ENCODE assay signal across 28 mouse cellular contexts in the genomic region with DNA sequence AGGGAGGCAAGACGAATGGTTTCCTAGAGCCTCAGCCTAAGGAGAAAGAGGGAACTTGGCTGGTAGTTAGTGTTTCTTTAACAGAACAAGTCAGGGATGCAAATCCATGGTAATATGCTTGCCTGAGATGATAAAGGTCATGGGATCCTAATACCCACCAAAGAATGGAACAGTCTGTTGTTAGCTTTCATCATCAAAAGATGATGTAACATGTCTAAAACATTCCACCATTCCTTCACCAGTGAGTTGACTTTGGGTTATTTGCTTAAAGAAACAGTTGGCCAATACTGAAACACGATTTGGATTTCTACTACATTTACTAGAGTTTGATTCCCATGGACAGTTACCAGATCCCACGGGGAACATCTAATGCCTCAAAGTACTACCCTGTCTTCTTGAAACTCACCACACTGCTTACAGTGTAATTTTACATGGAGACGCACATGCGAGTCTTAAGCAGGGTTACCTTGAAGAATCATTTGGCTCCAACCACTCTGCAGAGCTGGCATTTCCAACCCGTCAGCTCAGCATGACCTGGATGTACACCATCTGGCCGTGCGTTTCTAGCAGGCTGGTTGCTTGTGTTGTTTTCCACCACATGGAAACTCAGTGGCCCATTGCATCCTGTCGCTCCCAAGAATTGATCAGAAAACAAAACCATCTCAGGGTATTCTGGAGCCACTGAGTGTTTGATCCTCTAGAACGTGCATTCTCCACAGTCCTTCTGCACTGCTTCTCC. TPM values are rescaled to one million over a fixed set of nuclear protein-coding genes. Genes with fewer than 3 reads are reported as not detected.
DNase-seq lines count a peak whose midpoint lies in the region; ATAC-seq and TF ChIP-seq lines count a peak whose summit lies in the region.
"Had no signal": no experiment of that assay in that cellular context is flagged by ENCODE, and none has a peak within 500 bp of the region (broad histone marks: within the 10 kb centered on the region; RNA-seq: fewer than 3 reads in every experiment).

No protein-coding gene starts in this region.

- no peak overlapping the region for H3K9ac ChIP-seq in hindbrain, postnatal 0 days (replicated peaks; ENCODE audit: low read length)
- H3K9ac ChIP-seq: embryonic facial prominence, embryonic 12.5 days; forebrain, embryonic 13.5 days; lung, embryonic 14.5 days; neural tube, embryonic 12.5 days had no signal

- H3K27me3 ChIP-seq in hindbrain, postnatal 0 days (ENCODE audit: insufficient read depth, low read length) = no peaks in the 10 kb centered on the region
- H3K27me3 ChIP-seq in hindbrain, embryonic 10.5 days (ENCODE audit: insufficient read depth, poor library complexity, severe bottlenecking) = no peaks in the 10 kb centered on the region
- H3K27me3 ChIP-seq: embryonic facial prominence, embryonic 12.5 days; forebrain, embryonic 13.5 days; neural tube, embryonic 12.5 days; Patski had no signal

- no peak overlapping the region for H3K27ac ChIP-seq in hindbrain, postnatal 0 days
- H3K27ac ChIP-seq in hindbrain, embryonic 10.5 days = no peak overlapping the region
- H3K27ac ChIP-seq: embryonic facial prominence, embryonic 12.5 days; forebrain, embryonic 13.5 days; heart, embryonic 10.5 days; layer of hippocampus, adult 2 months; macrophage; midbrain, embryonic 10.5 days; neural tube, embryonic 12.5 days had no signal

- H3K36me3 ChIP-seq in hindbrain, postnatal 0 days (ENCODE audit: insufficient read depth, low read length) = no peaks in the 10 kb centered on the region
- H3K36me3 ChIP-seq in hindbrain, embryonic 10.5 days = no peaks in the 10 kb centered on the region
- H3K36me3 ChIP-seq: embryonic facial prominence, embryonic 12.5 days; heart, embryonic 10.5 days; midbrain, embryonic 10.5 days; neural tube, embryonic 12.5 days had no signal

- 0 out of 2 replicates have a peak, but pooled peaks have one; percentile 1 for TF ChIP-seq CTCF in hindbrain, postnatal 0 days (IDR thresholded peaks at IDR 0.05; ENCODE audit: low read depth)

- no peak overlapping the region for H3K4me2 ChIP-seq in hindbrain, postnatal 0 days (ENCODE audit: low read depth, low read length)
- H3K4me2 ChIP-seq: embryonic facial prominence, embryonic 12.5 days; forebrain, embryonic 13.5 days; liver, embryonic 11.5 days; lung, embryonic 14.5 days; neural tube, embryonic 12.5 days had no signal

- peak; percentile 80 for ATAC-seq in hindbrain, postnatal 0 days
- ATAC-seq: activated CD4-positive, CD25-positive, alpha-beta regulatory T cell, adult 4 months; forebrain, embryonic 13.5 days; inflammation-experienced regulatory T-cells, adult 6 months; Patski had no signal

- 71% methylated on average over 10 of the region's 10 CpGs for WGBS in hindbrain, postnatal 0 days
- 87% methylated on average over 10 of the region's 10 CpGs for WGBS in hindbrain, embryonic 10.5 days

- no peak overlapping the region for H3K4me3 ChIP-seq in hindbrain, postnatal 0 days (ENCODE audit: low read length)
- no peak overlapping the region for H3K4me3 ChIP-seq in hindbrain, embryonic 10.5 days
- H3K4me3 ChIP-seq: embryonic facial prominence, embryonic 12.5 days; erythroblast, embryonic 14.5 days; forebrain, embryonic 13.5 days; heart, embryonic 10.5 days; layer of hippocampus, adult 2 months; midbrain, embryonic 10.5 days; neural tube, embryonic 12.5 days had no signal

- DNase-seq in hindbrain, postnatal 0 days (ENCODE audit: low spot score) = peak; percentile 77
- no peak for DNase-seq in hindbrain, embryonic 10.5 days (ENCODE audit: low spot score)
- peak; percentile 98 for DNase-seq in brain, adult 2 months (ENCODE audit: low read depth, low spot score)
- peak; percentile 96 for DNase-seq in cerebellum, adult 11-12 months
- DNase-seq in cerebellum, postnatal 14 days = peak; percentile 94 to 97
- DNase-seq in lung, postnatal 14 days = no peak
- no peak for DNase-seq in layer of hippocampus, postnatal 25 days (ENCODE audit: extremely low spot score in 1 of 2, low spot score in 1 of 2)
- DNase-seq in right cerebral cortex, postnatal 36 days (ENCODE audit: low spot score in 2 of 2) = no peak
- DNase-seq: adrenal gland, postnatal 10 days; kidney, adult 8-10 months; kidney, postnatal 14 days; lung, embryonic 14.5 days; right cerebral cortex, adult 18-20 months; spleen, adult 18-20 months; thymus, adult 18-20 months; thymus, postnatal 4 days had no signal

- H3K4me1 ChIP-seq in hindbrain, postnatal 0 days (ENCODE audit: insufficient read depth, low read length) = peaks cover 8% of the 10 kb centered on the region; the same call in 1 of the 2 replicates
- peaks cover 10% of the 10 kb centered on the region for H3K4me1 ChIP-seq in hindbrain, embryonic 10.5 days (replicated peaks)
- H3K4me1 ChIP-seq: forebrain, embryonic 13.5 days; heart, embryonic 10.5 days had no signal

- no peaks in the 10 kb centered on the region for H3K9me3 ChIP-seq in hindbrain, postnatal 0 days (ENCODE audit: low read length)
- H3K9me3 ChIP-seq in hindbrain, embryonic 10.5 days = no peaks in the 10 kb centered on the region
- H3K9me3 ChIP-seq: embryonic facial prominence, embryonic 12.5 days; forebrain, embryonic 13.5 days; heart, embryonic 10.5 days; midbrain, embryonic 10.5 days; neural tube, embryonic 12.5 days had no signal

RNA-seq across cellular contexts. Expression of a gene that starts 32.9 kb away (rescaled TPM):
- total RNA-seq in hindbrain, postnatal 0 days (2014; rRNA removed) = 123 and 126 TPM in 2 replicates
- 102 and 105 TPM in 2 replicates for polyA plus RNA-seq in hindbrain, postnatal 0 days (2015; fragmentation: Nextera tagmentation; extraction: Ambion mirVana)
- polyA plus RNA-seq in hindbrain, embryonic 10.5 days (2016; fragmentation: Nextera tagmentation; extraction: Ambion mirVana) = 32.5 and 38.6 TPM in 2 replicates
- total RNA-seq in layer of hippocampus, postnatal 25 days (2021) = 10 to 100 TPM; 57.7 to 62.6 TPM

Comparison
In these comparisons a context has a peak if more than half of its experiments do, and no peak if none do; other contexts are left out.
1. DNase-seq: peak in hindbrain, postnatal 0 days (single experiment), brain, adult 2 months (single experiment), cerebellum, adult 11-12 months (single experiment) and cerebellum, postnatal 14 days (2 of 2); none in hindbrain, embryonic 10.5 days (single experiment), lung, postnatal 14 days (single experiment), layer of hippocampus, postnatal 25 days (0 of 2) and right cerebral cortex, postnatal 36 days (0 of 2).